Mouse (Mus musculus) lung, postnatal 10 days (tissue): Measurements from ENCODE around the gene Tmem161a.

ENCODE experiments used
- DNase-seq: peaks from one replicate; pipeline ENCODE4 v3.0.0; 2021

Gene Tmem161a

DNA sequence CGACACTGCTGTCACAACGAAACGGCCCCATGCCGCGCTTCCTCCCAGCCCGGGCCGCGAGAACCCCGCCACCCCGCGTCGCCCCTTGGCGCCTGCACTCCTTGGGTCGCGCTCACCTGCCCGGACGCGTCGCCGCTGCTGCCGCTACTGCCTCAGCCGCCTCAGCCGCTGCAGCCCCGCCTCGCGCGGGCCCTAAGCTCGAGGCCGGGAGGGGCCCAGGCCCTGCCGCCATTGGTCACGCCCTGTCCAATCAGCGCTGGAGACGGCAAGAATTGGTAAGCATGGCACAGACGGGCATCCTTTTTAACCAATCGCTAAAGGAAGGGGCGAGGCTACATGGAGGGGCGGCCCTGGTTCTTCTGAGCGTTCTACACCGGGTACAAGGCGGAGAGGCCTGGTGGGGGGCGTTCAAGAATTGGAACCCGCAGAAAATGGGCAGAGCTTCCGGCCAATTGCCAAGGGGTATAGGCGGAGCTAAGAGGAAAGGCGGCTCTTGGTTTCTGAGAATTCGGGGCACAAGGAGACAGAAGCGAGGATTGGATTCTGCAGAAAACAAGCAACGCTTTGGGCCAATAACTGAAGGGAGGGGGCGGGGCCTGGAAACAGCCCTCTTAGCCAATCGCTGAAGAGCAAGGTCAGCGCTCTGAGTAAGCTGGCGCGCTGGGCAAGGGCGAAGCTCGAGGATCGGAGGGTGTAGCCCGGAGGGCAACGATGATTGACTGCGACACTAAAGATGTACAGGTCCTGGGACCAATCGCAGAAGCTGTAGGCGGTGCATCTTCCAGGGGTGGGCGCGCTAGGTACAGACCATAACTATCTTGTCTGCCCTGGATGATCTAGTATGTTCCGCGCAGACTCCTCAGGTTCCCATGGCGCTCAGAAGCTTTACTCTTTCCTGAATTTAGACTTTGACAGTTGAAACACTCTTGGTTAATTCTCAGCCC, 40.2 kb downstream of the Tmem161a start, which contains the start of gene Slc25a42:
Slc25a42 (minus strand) TSS at position 194 of the 944 bp plus-strand sequence.
- peak; percentile 100 for DNase-seq

DNA sequence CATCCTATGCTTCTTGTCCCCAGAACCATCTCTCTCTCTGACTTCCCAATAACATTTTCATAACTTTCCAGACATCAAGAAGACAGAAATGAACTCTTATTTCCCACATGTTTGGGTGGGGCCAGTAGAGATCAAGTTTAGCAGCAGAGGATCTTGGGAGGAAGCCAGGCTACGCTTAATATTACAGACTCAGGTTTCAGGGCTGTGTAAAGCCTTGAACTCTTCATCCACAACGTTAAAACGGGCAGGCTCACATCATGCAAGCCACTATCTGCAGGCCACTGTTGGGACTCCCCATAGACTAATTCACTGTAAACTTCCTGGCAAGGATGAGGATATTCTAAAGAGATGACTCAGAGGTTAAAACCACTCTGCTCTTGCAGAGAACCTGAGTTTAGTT, 42.3 kb downstream of the Tmem161a start:
- no peak for DNase-seq

DNA sequence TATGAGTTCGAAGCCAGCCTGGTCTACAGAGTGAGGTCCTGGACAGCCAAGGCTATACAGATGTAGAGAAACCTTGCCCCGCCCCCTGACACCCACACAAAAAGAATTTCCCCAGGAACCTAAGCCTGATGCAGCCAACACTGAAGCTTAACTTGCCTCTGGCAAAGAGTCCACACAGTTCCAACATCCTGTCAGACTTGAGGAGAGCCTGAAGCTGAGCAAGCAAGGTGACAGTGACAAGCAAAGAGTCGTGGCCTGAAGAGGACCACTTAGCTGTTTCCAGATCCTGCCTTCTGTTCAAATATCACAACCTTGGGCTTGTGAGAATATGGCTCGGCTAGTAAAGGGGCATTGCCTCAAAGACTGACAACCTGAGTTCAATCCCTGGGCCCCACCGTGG, 42.9 kb downstream of the Tmem161a start:
- no peak for DNase-seq

DNA sequence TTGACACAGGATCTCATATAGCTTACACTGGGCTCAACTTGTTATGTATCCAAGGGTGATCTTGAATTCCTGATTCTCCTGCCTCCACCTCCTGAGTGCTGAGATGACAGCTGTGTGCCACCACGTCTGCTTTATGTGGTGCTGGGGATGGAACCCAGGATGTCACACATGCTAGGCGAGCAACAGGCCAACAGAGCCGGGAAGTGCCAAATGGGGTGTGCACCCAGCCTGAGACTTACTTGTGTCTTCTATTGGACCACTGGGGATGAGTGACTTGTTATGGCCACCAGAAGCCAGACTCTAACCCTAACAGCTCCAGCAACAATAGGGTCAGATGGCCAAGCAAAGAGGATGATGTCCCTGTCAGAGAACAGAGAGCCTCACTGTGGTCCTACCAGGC, 44.0 kb downstream of the Tmem161a start:
- DNase-seq: peak; percentile 69

DNA sequence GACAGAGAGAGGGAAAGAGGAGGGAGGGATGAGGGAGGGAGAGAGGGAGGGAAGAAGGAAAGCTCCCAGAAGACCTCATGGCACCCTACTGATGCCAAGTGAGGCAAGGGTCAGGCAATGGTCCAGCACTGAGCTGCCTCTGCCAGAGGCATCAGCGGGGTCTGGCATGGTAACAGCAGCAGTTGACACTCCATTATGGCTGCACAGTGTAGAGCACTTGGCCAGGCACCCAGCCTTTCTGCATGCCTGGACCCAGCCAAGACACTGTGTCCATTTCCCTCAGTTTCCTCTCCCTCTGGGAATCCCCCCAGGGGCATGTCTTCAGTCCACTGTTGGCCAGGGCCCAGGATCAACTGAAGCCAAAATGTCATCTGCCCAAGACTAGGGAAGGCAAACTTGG, 44.4 kb downstream of the Tmem161a start:
- peak; percentile 91 for DNase-seq

DNA sequence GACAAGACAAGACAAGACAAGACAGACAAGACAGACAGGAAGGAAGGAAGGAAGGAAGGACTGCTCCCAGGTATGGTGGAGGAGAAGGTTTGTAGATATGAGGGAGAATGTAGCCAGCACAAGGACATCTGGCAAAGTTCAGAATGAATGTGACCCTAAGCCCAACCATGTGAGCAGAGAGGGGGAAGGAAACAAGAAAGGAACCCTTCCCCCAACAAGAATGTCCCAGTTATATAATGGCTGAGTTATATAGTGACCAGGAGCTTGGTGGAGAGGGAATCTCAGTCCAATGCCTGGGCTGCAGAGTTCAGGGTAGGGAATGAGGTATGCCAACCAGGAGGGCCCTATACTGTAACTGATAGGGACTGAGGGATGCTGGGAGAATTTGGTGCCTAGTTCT, 45.3 kb downstream of the Tmem161a start:
- no peak for DNase-seq

DNA sequence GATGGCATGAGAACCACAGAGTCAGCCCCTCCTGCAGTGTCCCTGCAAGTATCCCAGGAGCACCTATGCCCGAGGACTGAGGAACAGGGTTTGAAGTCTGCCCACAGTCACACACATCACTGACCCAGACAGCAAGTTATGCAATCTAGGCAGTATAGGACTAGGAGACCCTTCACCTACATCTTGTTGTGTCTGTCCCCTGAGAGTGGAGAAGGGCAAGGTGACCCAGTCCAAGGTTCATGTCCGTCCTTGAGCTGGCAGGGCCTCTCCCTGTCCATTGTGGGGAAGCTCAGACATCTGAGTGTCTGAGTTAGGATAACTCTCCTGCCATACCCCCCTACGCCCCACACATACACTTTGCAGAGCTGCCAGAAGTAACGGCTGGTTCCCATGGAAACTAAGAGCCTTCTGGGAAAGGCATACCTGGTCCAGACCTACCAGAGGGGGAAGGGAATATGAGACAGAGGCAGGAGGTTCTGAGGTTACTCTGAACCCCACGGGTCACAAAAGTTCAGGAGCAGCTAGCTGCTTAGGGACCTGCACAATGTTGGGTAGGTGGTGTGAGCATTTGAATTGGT, 47.0 kb downstream of the Tmem161a start:
- no peak for DNase-seq

DNA sequence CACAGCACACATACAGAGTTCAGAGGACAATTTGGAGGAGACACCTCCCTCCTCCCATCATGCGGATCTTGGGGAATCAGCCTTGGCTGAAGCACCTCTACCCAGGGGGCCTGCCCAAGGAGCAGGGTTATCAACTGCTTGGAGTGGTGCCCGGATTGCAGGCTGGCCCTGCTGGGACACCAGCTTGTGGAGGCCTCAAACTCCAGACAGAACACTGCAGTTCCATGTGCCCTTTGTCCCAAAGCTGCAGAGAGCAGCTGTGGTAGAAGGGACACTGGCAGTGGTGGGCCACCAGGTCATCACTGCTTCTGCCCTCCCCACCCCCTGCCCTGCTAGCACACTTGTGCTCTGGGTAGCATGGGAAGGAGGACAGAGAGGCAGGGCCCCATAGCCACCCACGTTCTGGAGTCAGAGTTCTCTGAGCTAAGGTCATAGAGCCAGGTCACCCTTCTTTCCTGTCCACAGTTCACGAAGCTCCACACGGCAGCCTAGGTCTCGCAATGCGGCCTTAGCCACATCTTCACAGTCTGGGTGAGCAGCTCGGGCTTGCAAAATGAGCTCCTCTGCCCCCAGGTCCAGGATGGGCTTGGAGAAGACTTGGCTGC, 48.2 kb downstream of the Tmem161a start:
- no peak for DNase-seq

DNA sequence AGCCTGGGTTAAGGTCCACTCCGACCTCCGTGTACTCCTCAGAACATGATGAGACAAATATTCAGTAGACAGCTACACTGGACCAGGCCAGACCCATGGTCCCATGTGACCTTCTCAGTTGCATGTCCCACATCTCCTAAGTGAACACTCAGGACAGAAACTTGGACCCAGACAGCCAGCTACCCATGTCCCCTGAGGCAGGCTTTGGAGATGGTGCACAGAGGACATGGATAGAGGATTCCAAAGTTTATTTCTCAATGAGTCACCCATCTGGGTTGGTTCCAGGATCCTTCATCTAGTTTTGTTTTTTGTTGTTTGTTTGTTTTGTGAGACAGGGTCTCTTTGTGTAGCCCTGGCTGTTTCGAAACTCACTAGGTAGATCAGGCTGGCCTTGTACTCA, 48.8 kb downstream of the Tmem161a start:
- no peak for DNase-seq

DNA sequence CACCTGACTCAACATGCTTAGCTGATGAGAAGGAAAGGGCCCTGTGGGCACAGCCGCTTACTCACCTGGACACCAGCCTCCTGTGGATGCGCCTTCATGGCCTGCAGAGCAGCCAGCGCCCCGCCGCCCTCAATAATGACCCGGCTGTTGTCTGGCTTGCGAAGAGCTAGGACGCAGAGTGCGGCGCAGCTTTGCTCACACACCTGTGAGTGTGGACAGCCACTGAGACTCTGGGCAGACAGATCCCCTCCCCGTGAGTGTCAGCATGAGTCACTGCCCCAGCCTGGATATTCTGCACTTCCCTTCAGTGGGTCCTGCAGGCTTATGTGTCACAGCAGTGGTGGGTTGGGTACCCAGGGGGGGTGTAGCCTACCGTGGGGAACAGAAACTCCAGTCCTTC, 49.9 kb downstream of the Tmem161a start:
- no peak for DNase-seq

DNA sequence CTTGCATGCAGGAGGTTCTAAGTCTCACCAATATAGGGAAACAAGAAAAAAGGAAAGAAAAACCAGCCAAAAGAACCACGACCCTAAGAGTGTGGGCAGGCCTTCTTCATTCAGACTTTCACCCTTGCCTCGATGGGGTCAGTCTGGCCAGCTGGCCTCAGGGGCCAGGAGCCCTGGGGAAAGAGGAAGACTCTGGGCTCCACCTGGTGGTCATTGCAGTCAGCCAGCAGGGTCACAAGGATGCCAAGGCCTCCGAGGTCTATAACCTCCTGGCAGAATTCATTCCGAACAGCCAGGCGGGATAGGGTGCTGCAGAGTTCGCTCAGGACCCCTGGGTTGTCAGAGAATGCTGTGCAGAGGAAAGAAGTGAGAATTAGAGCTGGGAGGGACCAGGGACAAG, 51.2 kb downstream of the Tmem161a start:
- peak; percentile 75 for DNase-seq

DNA sequence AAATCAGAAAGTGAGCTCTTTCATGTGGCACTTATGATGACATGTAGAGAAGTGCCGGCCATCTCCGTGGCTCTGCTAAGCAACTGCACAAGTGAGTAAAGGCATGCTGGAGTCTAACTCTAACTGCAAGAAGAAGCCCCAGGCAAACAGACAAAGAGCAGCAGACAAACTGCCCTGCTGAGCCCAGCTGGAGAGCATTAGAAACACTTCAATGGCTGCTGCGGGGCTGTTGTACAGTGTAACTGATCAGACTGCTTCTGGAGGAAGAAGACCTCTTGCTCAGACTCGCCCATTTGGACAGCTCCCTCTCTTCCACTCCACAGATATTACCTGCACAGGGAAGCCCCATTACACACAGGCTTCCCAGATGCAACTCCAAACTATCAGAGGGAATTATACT, 55.8 kb downstream of the Tmem161a start:
- DNase-seq: no peak

DNA sequence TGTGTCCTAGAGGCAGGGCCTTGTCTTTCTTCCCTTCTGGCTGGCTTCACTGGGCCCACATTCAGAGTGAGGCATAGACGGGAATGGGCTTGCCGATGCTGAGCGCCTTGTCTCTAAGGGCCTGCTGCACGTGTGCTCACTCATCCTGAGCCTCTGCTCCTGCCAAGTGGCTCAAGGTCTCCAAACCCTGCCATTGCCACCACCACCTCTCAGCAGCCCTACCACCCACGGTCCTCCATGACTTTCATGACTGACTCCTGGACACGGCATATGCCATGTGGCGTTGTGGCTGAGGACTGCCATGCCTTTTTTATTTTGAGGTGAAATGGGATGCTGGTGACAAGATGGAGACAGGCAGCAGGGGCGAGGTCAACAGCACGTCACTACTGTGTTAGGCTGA, 58.7 kb downstream of the Tmem161a start:
- no peak for DNase-seq
